Mouse (Mus musculus) G1E (cell line): ENCODE measurements around the gene Hoxd13.

Source experiments
- CTCF ChIP-seq: IDR thresholded peaks from 2 replicates; pipeline ENCODE4 v1.5.1; 2012; ENCODE audit warnings: low read depth, low read length, inconsistent platforms, mixed read lengths
- POLR2AphosphoS5 ChIP-seq: IDR thresholded peaks from 2 replicates; pipeline ENCODE4 v1.6.1; 2012; ENCODE audit warnings: low read depth, low read length, inconsistent platforms; ENCODE audit not compliant: insufficient replicate concordance

- TF ChIP-seq CTCF (no peak), POLR2AphosphoS5 (no peak)
Observed at GRCm38 (mm10) chr2:74720955-74721491, 52.9 kb downstream of the Hoxd13 start.
